Mouse (Mus musculus) forebrain, embryonic 13.5 days (tissue): ENCODE measurements around the gene Tmem128. TPM values are rescaled to one million over a fixed set of nuclear protein-coding genes. Genes with fewer than 3 reads are reported as not detected.

Experiments used
- ATAC-seq: fragments of 200-750 bp; cut with Nextera tagmentation; 2 replicates; pipeline ENCODE4 v1.8.0; 2017
- H3K27ac ChIP-seq: fragments of 300-500 bp; sonication (generic); 2 replicates; pipeline ENCODE4 v1.5.1; 2015; ENCODE audit warnings: inconsistent platforms, mild to moderate bottlenecking, moderate library complexity
- H3K27me3 ChIP-seq: fragments of 300-500 bp; sonication (generic); 2 replicates; pipeline ENCODE4 v1.6.1; 2015; ENCODE audit warnings: mild to moderate bottlenecking, inconsistent platforms
- H3K36me3 ChIP-seq: fragments of 300-500 bp; sonication (generic); 2 replicates; pipeline ENCODE4 v1.6.1; 2015; ENCODE audit warnings: mild to moderate bottlenecking, inconsistent platforms; ENCODE audit not compliant: poor library complexity, severe bottlenecking
- H3K4me1 ChIP-seq: fragments of 300-500 bp; sonication (generic); 2 replicates; pipeline ENCODE4 v1.6.1; 2015; ENCODE audit warnings: inconsistent platforms
- H3K4me2 ChIP-seq: fragments of 300-500 bp; sonication (generic); 2 replicates; pipeline ENCODE4 v1.6.1; 2015; ENCODE audit warnings: inconsistent platforms, mild to moderate bottlenecking, moderate library complexity
- H3K4me3 ChIP-seq: fragments of 300-500 bp; sonication (generic); 2 replicates; pipeline ENCODE4 v1.5.1; 2015; ENCODE audit warnings: mild to moderate bottlenecking, inconsistent platforms
- H3K9ac ChIP-seq: fragments of 300-500 bp; sonication (generic); 2 replicates; pipeline ENCODE4 v1.6.1; 2015; ENCODE audit warnings: mild to moderate bottlenecking, inconsistent platforms
- H3K9me3 ChIP-seq: fragments of 300-500 bp; sonication (generic); replicated peaks from 2 replicates; pipeline ENCODE4 v1.6.1; 2016; ENCODE audit warnings: inconsistent platforms
- WGBS: fragments of 180-500 bp; shearing (Covaris S2); methylation state at CpG from one replicate; pipeline ENCODE4 v1.1.7; 2015; 5-methylcytosine and 5-hydroxymethylcytosine counted together
- polyA plus RNA-seq: library from polyadenylated mRNA; unstranded; fragments of >200 nt; fragmentation: Nextera tagmentation; extraction: Ambion mirVana; gene quantifications from 2 replicates; pipeline ENCODE4 v1.2.1, GENCODE M21; 2015

The Tmem128 gene
- polyA plus RNA-seq, 1 experiment from 2014 or later: 99.2 TPM

DNA sequence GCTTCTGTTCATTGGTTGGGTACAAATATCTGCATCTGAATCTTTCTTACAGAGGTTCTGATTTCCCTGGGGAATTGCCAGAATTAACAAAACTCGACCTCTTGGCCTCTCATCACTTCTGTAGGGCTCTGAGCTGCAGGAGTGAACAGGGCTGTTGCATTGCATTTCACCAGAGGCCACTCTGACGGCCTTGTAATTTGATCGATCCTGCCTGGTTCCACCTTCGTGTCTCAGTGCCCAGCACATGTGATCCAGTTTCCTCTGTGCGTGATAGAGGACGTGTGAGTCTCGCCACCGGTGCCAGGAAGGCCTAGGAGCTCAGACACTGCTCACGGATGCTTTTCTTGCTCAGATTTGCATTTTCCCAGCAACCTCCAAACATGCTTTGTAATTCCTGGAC lies 25.7 kb downstream of the Tmem128 start:
- no peak overlapping the region for H3K27ac ChIP-seq
- H3K4me2 ChIP-seq: no peak overlapping the region
- WGBS: 76% methylated on average over 9 of the region's 9 CpGs
- no peak overlapping the region for H3K9ac ChIP-seq
- peaks cover 3% of the 10 kb centered on the region for H3K27me3 ChIP-seq
- no peaks in the 10 kb centered on the region for H3K36me3 ChIP-seq
- no peak for ATAC-seq
- H3K4me1 ChIP-seq: no peaks in the 10 kb centered on the region
- H3K9me3 ChIP-seq: 0 out of 2 replicates have a peak, but pooled peaks cover 4% of the 10 kb centered on the region
- no peak overlapping the region for H3K4me3 ChIP-seq

GRCm38 (mm10) chr5:38288476-38288875 lies 28.5 kb downstream of the Tmem128 start:
- Histone ChIP-seq H3K27me3 (no peaks in the 10 kb centered on the region), H3K36me3 (no peaks in the 10 kb centered on the region), H3K4me1 (no peaks in the 10 kb centered on the region), H3K27ac (no peak overlapping the region), H3K9ac (no peak overlapping the region), H3K4me2 (no peak overlapping the region), H3K9me3 (0 out of 2 replicates have a peak, but pooled peaks cover 4% of the 10 kb centered on the region), H3K4me3 (no peak overlapping the region)
- 85% methylated on average over 3 of the region's 3 CpGs for WGBS
- no peak for ATAC-seq

DNA sequence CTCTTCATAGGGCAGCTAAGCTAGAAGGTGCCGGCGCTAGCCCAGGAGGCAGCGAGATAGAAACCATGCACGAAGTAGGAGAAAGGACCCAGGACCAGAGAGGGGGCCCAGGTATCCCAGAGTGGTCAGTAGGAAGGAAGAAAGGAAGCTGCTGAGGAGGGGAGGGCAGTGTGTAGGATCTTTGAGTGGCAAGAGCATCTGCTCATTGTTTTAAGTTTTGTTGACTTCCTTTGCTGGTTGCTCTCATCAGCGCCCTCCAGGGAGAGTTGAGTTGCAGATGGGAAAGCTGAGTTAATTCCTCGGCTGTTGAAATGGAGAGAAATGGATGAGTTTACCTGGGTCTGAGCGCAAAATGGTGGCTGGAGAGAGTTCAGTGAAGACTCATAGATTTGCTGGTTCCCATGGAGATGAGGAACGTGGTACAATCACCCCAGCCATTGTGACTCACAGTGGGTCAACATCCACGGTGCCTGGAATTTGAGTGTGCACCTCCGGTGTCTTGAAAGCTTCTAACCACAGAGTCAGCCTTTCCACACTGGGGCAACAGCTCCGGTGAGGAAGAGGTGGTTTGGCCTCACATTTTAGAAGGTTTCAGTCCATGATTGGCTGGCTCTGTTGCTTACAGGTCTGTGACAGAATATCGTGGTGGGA lies 41.9 kb downstream of the Tmem128 start:
- no peak overlapping the region for H3K4me3 ChIP-seq
- H3K9me3 ChIP-seq: no peaks in the 10 kb centered on the region
- WGBS: 88% methylated on average over 12 of the region's 12 CpGs
- H3K4me2 ChIP-seq: no peak overlapping the region
- no peaks in the 10 kb centered on the region for H3K4me1 ChIP-seq
- no peaks in the 10 kb centered on the region for H3K36me3 ChIP-seq
- no peak overlapping the region for H3K27ac ChIP-seq
- ATAC-seq: no peak
- no peak overlapping the region for H3K9ac ChIP-seq
- no peaks in the 10 kb centered on the region for H3K27me3 ChIP-seq

DNA sequence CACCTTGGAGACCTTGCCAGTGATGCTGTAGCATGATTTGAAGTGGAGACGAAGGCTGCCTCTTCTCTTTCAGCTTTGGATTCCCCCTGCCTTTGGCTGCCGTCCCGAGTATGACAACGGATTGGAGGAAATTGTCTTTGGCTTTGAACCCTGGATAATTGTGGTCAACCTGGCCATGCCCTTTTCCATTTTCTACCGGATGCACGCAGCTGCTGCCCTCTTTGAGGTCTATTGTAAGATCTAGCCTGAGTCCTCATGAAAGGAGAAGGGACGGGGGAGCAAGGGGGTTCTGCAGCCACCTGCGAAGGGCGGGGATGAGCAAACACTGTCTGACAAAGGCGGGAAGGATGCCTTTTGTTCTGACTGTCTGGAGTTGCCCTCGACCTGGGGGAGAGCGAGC lies 42.7 kb downstream of the Tmem128 start:
- no peaks in the 10 kb centered on the region for H3K27me3 ChIP-seq
- H3K27ac ChIP-seq: no peak overlapping the region
- H3K4me2 ChIP-seq: no peak overlapping the region
- no peaks in the 10 kb centered on the region for H3K9me3 ChIP-seq
- no peak overlapping the region for H3K9ac ChIP-seq
- ATAC-seq: peak; percentile 32; the same call in 1 of the 2 replicates
- WGBS: 30% methylated on average over 12 of the region's 12 CpGs
- no peaks in the 10 kb centered on the region for H3K4me1 ChIP-seq
- no peak overlapping the region for H3K4me3 ChIP-seq
- no peaks in the 10 kb centered on the region for H3K36me3 ChIP-seq

DNA sequence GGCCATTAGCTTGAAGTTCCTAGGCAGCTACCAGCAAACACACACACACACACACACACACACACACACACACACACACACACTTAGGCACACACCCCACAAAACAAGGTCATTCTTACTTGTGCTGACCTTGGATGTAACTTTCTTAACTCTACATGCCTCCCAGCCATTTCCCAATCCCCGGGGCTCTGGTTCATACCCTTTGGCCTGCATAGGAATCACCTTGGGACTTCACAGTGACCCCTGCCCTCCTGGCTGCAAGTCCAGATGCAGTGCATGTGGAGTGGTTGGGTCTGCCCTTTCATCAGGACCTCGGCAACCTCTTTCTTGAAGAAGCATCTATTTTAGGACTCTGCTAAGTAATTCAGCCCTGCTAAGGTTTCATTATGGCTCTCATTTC lies 45.3 kb downstream of the Tmem128 start:
- H3K27ac ChIP-seq: no peak overlapping the region
- no peak overlapping the region for H3K9ac ChIP-seq
- no peaks in the 10 kb centered on the region for H3K9me3 ChIP-seq
- 81% methylated on average over 2 of the region's 2 CpGs for WGBS
- no peak overlapping the region for H3K4me3 ChIP-seq
- 0 out of 2 replicates have a peak, but pooled peaks cover 7% of the 10 kb centered on the region for H3K27me3 ChIP-seq
- no peaks in the 10 kb centered on the region for H3K36me3 ChIP-seq
- H3K4me1 ChIP-seq: no peaks in the 10 kb centered on the region
- H3K4me2 ChIP-seq: no peak overlapping the region
- ATAC-seq: no peak

DNA sequence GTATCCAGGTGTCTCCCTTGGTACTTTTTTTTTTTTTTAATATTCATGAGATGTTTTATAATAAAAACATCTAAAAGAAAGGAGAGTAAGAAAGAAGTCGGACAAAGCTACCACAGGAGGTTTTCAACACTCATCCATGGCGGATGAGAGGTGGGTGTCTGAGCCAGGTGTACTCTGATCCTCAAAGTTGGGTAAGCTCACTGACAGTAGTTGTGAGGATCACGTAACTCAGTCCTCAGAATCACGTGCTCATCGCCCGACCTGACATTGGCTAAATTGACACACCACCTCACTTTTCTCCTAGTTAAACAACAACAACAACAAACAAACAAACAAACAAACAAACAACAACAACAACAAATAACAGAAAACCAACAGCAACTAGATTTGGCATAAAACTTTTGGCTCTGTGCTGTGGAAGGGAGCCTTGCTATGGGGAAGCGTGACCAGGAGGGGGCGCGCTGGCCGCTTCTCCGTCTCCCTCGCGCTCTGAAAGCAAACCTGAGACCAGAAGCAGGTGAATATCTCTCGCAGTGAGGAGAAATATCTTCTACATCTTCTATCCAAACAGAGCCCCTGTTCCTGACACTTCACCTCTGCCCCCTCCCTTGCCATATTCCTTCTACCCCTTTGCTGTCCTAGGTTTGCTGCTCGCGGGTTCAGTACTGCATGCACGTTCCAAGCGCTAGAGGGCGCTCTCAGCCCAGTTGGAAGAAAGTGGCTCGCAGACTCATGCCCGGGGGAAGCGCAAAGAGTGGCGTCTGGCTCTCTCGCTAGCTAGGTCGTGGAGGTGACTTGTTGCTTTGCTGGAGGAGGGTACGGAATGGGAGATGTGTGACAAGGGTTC lies 47.5 kb downstream of the Tmem128 start:
- WGBS: 9% methylated on average over 26 of the region's 26 CpGs
- H3K27me3 ChIP-seq: 0 out of 2 replicates have a peak, but pooled peaks cover 7% of the 10 kb centered on the region
- peak overlapping the region; percentile 39 for H3K4me3 ChIP-seq
- H3K9me3 ChIP-seq: no peaks in the 10 kb centered on the region
- H3K27ac ChIP-seq: no peak overlapping the region
- peak overlapping the region; percentile 55 for H3K9ac ChIP-seq
- no peaks in the 10 kb centered on the region for H3K36me3 ChIP-seq
- peak overlapping the region; percentile 63 for H3K4me2 ChIP-seq
- no peaks in the 10 kb centered on the region for H3K4me1 ChIP-seq
- ATAC-seq: peak; percentile 90

DNA sequence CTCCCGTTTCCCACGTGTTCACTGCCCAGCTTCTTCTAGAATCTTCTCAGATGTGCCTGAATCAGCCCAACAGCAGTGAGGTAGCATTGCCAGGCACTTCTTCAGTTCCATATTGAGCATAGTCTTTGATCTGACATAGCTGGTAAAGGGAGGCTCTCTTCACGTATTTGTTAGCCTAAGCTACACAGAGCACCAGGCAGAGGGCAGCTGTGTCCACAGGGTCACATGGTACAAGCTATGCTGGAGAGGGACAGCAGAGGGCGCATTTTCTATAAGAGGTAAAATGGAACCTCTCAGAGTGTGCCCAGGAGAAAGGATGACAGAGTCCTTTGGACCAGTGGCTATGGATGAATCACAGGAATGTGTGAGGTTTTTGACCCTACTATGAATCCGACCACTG lies 48.9 kb downstream of the Tmem128 start:
- ATAC-seq: 0 out of 2 replicates have a peak, but pooled peaks have one; percentile 19
- 51% methylated on average over 5 of the region's 5 CpGs for WGBS
- Histone ChIP-seq H3K9ac (no peak overlapping the region), H3K36me3 (no peaks in the 10 kb centered on the region), H3K4me2 (no peak overlapping the region), H3K27me3 (0 out of 2 replicates have a peak, but pooled peaks cover 7% of the 10 kb centered on the region), H3K9me3 (no peaks in the 10 kb centered on the region), H3K4me1 (no peaks in the 10 kb centered on the region), H3K27ac (no peak overlapping the region), H3K4me3 (no peak overlapping the region)

DNA sequence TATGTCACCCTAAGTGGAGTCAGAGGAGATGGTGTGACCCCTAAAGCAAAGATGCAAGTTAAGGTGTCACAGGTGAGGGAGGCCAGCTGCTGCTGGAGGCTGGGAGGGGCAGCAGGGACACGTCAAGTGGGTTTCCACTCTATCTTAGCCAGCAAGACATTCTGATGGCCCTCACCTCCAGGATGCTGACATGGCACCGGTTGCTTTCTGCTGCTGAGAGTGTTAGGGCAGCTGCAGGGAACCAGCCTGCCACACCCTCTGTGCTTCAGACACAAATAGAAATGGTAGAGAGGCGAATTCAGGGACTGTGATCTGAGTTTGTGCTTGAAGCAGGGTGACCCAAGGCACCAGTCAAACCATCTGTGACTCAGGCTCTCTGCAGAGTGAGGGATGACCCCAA lies 49.8 kb downstream of the Tmem128 start:
- WGBS: 67% methylated on average over 3 of the region's 3 CpGs
- H3K4me1 ChIP-seq: no peaks in the 10 kb centered on the region
- no peaks in the 10 kb centered on the region for H3K36me3 ChIP-seq
- no peaks in the 10 kb centered on the region for H3K9me3 ChIP-seq
- H3K27me3 ChIP-seq: 0 out of 2 replicates have a peak, but pooled peaks cover 7% of the 10 kb centered on the region
- H3K4me3 ChIP-seq: no peak overlapping the region
- H3K4me2 ChIP-seq: no peak overlapping the region
- ATAC-seq: no peak
- no peak overlapping the region for H3K9ac ChIP-seq
- no peak overlapping the region for H3K27ac ChIP-seq

Other genes starting within 250 kb of the Tmem128 start
- gene Stx18, start 221.4 kb upstream of the Tmem128 start, polyA plus RNA-seq: 34.4 and 36.8 TPM in 2 replicates
- 636 and 754 TPM in 2 replicates for gene Nsg1, start 100.3 kb upstream of the Tmem128 start, polyA plus RNA-seq
- gene Zbtb49, start 39.7 kb upstream of the Tmem128 start, polyA plus RNA-seq: 21.2 and 22.7 TPM in 2 replicates
- 93.5 and 96.4 TPM in 2 replicates for gene Lyar, start 39.7 kb upstream of the Tmem128 start, polyA plus RNA-seq
- not detected in 2 replicates for gene Otop1, start 15.8 kb downstream of the Tmem128 start, polyA plus RNA-seq
- gene Drd5, start 59.2 kb downstream of the Tmem128 start, polyA plus RNA-seq: 0.08 TPM in 1 of 2 replicates, not detected in the other
- 0.05 and 0.28 TPM in 2 replicates for gene Slc2a9, start 243.0 kb downstream of the Tmem128 start, polyA plus RNA-seq